Mouse (Mus musculus) ES-Bruce4 (cell line): ENCODE data around the gene Slc4a2. TPM values are rescaled to one million over a fixed set of nuclear protein-coding genes. Genes with fewer than 3 reads are reported as not detected.
"Not testable (repeated sequence)": the region's sequence is repeated elsewhere in the genome, so short reads cannot be mapped to it uniquely, and the experiment has no call there.

Experiments
- H3K27ac ChIP-seq: 2 replicates; pipeline ENCODE4 v1.5.1; 2012; ENCODE audit warnings: low read length, inconsistent platforms; ENCODE audit not compliant: insufficient read depth
- H3K27me3 ChIP-seq: 2 replicates; pipeline ENCODE4 v1.6.1; 2012; ENCODE audit warnings: mild to moderate bottlenecking, low read length, inconsistent platforms; ENCODE audit not compliant: control insufficient read depth, poor library complexity, insufficient read depth, severe bottlenecking
- H3K36me3 ChIP-seq: 2 replicates; pipeline ENCODE4 v1.6.1; 2012; ENCODE audit warnings: inconsistent platforms, mild to moderate bottlenecking, low read length, moderate library complexity; ENCODE audit not compliant: control insufficient read depth, poor library complexity, insufficient read depth, severe bottlenecking
- H3K4me1 ChIP-seq: one replicate; pipeline ENCODE4 v1.8.1; 2011; ENCODE audit warnings: low read length; ENCODE audit not compliant: control insufficient read depth, insufficient read depth
- H3K4me3 ChIP-seq: 2 replicates; pipeline ENCODE4 v1.5.1; 2011; ENCODE audit warnings: low read depth, mild to moderate bottlenecking, low read length
- H3K9ac ChIP-seq: 2 replicates; pipeline ENCODE4 v1.6.1; 2012; ENCODE audit warnings: low read depth, mild to moderate bottlenecking, inconsistent platforms; ENCODE audit not compliant: poor library complexity, severe bottlenecking
- H3K9me3 ChIP-seq: replicated peaks from 2 replicates; pipeline ENCODE4 v1.6.1; 2012; ENCODE audit warnings: mild to moderate bottlenecking, low read length, inconsistent platforms; ENCODE audit not compliant: control insufficient read depth, poor library complexity, insufficient read depth, severe bottlenecking
- CTCF ChIP-seq: IDR thresholded peaks from one replicate; pipeline ENCODE4 v1.8.1; 2011; ENCODE audit warnings: low read depth, low read length
- EP300 ChIP-seq: IDR thresholded peaks from 2 replicates; pipeline ENCODE4 v1.6.1; 2011; ENCODE audit warnings: low read depth, low read length; ENCODE audit not compliant: insufficient read depth
- POLR2A ChIP-seq: IDR thresholded peaks from one replicate; pipeline ENCODE4 v1.8.1; 2011; ENCODE audit warnings: low read length; ENCODE audit not compliant: insufficient read depth
- polyA plus RNA-seq: library from polyadenylated mRNA; stranded (reverse); fragments of >200 nt; gene quantifications from 2 replicates; pipeline ENCODE4 v1.2.4, GENCODE M21; 2011; ENCODE audit warnings: low read depth; ENCODE audit not compliant: missing spikeins, insufficient read depth, insufficient read length

The Slc4a2 gene
- polyA plus RNA-seq, 1 experiment, result 11.3 TPM

DNA sequence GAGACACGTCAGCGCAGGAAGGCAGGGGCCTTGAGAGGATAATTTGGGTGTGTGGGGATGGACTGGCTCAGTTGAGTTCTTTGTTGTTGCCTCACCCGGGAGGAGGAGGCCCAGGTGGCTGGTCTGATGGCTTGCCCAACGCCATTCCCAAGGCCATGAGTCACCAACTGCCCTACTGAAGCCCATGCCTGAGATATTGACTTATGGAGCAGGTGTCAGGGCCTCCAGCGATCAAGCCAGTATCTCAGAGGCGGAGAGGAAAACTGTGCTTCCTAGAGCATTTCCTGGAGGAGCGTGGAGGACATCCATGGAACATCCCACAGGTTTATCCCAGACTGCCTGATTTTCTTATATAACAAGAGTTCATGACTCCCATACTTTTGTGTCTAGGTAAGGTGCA, 30.9 kb upstream of the Slc4a2 start:
- Histone ChIP-seq H3K4me1 (peaks cover 6% of the 10 kb centered on the region), H3K27ac (peak overlapping the region; percentile 22; the same call in 1 of the 2 replicates), H3K9ac (no peak overlapping the region), H3K9me3 (no peaks in the 10 kb centered on the region), H3K36me3 (no peaks in the 10 kb centered on the region), H3K27me3 (no peaks in the 10 kb centered on the region), H3K4me3 (no peak overlapping the region)
- TF ChIP-seq POLR2A (no peak), CTCF (no peak), EP300 (no peak)

DNA sequence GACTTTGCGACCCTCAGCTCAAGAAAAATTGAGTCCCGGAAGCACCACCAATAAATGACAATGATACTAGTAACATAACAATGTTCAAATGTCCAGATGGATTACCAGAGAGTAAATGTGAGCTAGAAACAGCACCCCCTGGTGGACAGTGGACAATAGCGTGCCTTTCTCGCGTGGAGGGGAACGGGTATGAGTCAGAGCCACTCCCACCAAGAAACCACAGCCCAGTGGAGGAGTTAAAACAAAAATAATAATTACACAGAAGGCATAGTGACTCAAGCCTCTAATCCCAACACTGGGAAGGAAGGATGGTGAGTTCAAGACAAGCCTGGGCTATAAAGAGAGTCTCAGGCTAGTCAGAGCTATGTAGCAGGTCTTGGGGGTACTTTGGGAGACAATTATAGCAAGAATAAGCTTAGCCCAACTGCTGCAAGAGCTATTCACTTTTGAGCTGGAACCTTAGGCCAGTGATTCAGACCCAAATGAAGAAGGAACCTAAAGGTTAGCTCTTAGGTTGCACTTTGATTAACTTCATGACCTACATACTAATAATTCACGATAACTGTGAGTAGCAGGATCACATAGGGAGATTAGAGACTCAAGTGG, 30.1 kb upstream of the Slc4a2 start, which contains the start of gene Abcb8:
Abcb8 (plus strand) TSS at position 272 of the 606 bp plus-strand sequence.
- H3K4me1 ChIP-seq, result peaks cover 6% of the 10 kb centered on the region
- no peaks in the 10 kb centered on the region for H3K9me3 ChIP-seq
- peak within 1 kb of the TSS; percentile 42 for H3K9ac ChIP-seq
- no peak for TF ChIP-seq POLR2A
- TF ChIP-seq CTCF, result peak; percentile 87
- H3K27me3 ChIP-seq, result no peaks in the 10 kb centered on the region
- H3K36me3 ChIP-seq, result no peaks in the 10 kb centered on the region
- peak within 1 kb of the TSS; percentile 70 for H3K27ac ChIP-seq
- H3K4me3 ChIP-seq, result peak within 1 kb of the TSS; percentile 86

DNA sequence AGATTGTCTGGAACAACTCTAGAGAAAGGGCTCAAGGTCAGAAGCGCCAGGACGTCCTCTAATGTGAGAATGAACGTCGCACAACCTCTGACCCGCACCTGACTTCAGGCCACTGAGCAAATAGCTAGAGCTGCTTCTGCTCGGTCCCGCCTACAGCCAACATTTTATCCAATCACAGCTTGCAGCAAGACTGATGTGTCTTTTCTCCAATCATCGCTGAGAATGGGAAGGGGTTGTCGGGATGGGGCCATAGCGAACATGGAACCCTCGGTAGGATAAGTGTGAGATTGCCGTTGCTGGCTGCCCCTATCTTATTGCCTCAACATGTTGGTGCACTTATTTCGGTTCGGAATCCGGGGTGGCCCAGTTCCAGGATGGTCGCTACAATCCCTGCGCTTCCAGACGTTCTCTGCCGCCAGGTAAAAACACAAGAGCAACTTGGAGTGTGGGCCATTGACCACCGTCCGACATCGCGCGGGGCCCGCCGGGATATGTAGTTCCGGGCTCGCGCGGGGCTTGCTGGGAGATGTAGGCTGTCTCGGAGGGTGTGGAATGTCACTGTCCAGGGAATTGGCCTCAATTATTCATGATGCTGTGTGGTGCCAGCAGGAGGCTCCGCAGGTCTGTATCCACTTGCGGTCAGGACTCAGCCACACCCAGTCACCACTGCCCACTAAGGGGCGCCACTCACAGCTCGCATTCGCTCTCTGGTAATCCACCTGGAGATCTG, 29.3 kb upstream of the Slc4a2 start:
- H3K27ac ChIP-seq, result peak overlapping the region; percentile 70

DNA sequence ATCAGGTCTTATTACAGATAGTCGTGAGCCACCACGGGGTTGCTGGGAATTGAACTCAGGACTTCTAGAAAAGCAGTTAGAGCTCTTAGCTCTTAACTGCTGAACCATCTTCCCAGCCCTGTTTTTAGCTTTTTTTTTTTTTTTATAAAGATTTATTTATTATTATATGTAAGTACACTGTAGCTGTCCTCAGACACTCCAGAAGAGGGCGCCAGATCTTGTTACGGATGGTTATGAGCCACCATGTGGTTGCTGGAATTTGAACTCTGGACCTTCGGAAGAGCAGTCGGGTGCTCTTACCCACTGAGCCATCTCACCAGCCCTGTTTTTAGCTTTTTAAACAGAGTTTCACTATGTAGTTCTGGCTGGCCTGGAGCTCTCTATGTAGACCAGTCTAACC, 27.4 kb upstream of the Slc4a2 start:
- not testable (repeated sequence) for H3K4me1 ChIP-seq, H3K9ac ChIP-seq, H3K27me3 ChIP-seq, H3K9me3 ChIP-seq, H3K27ac ChIP-seq, H3K36me3 ChIP-seq, H3K4me3 ChIP-seq

More for the DNA sequence above, 29.3 kb upstream of the Slc4a2 start:
- Histone ChIP-seq H3K9me3 (no peaks in the 10 kb centered on the region), H3K4me1 (peaks cover 4% of the 10 kb centered on the region), H3K36me3 (no peaks in the 10 kb centered on the region), H3K9ac (peak overlapping the region; percentile 42), H3K4me3 (peak overlapping the region; percentile 86), H3K27me3 (no peaks in the 10 kb centered on the region)
- TF ChIP-seq EP300 (0 out of 2 replicates have a peak, but pooled peaks have one; percentile 9), CTCF (peak; percentile 79), POLR2A (no peak)

DNA sequence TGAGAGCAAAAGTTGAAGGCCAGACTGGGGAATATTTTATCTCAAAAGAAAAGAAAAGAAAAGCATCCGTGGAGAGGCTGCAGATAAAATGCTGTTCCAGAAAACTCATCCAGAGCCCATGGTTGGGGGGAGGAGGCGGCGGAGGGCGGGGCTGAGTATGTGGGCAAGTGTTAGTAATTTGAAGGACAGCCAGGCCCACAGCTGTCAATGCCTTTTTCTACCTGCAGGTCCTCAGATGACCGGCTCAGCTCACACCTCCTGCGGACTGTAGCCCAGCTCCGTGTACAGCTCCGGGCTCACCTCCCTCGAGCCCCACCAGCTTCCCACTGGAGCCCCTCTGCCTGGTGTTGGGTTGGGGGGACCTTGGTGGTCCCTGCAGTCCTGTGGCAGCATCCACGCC, 24.0 kb upstream of the Slc4a2 start:
- Histone ChIP-seq H3K27me3 (no peaks in the 10 kb centered on the region), H3K9me3 (no peaks in the 10 kb centered on the region), H3K36me3 (no peaks in the 10 kb centered on the region), H3K9ac (no peak overlapping the region), H3K27ac (no peak overlapping the region), H3K4me1 (no peaks in the 10 kb centered on the region), H3K4me3 (no peak overlapping the region)
- no peak for TF ChIP-seq EP300
- TF ChIP-seq POLR2A, result no peak
- TF ChIP-seq CTCF, result no peak

DNA sequence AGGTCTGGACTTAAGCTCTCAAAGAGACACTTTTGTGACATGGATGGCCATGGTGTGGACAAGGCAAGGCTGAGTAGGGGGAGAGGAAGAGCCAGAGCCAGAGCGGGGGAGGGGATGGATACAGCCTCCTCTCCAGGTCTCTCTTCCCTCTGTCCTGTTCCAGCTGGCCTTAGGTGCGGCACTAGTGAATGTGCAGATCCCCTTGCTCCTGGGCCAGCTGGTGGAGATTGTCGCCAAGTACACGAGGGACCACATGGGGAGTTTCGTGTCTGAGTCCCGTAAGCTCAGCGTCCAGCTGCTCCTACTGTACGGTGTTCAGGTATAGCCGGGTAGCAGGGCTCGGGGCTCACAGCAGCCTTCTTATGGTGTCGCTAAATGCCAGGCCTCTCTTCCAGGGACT, 23.3 kb upstream of the Slc4a2 start:
- Histone ChIP-seq H3K9me3 (no peaks in the 10 kb centered on the region), H3K36me3 (no peaks in the 10 kb centered on the region), H3K4me1 (no peaks in the 10 kb centered on the region), H3K27ac (no peak overlapping the region), H3K4me3 (no peak overlapping the region), H3K27me3 (no peaks in the 10 kb centered on the region), H3K9ac (no peak overlapping the region)
- TF ChIP-seq EP300, result no peak
- no peak for TF ChIP-seq POLR2A
- TF ChIP-seq CTCF, result no peak
